Mouse (Mus musculus) adrenal gland, adult 8-10 months (tissue): ENCODE results near the gene Astn2. TPM values are rescaled to one million over a fixed set of nuclear protein-coding genes. Genes with fewer than 3 reads are reported as not detected.

ENCODE experiments used
- DNase-seq: peaks from one replicate; pipeline ENCODE4 v3.0.0; 2022
- total RNA-seq, 4 experiments: library from RNA; stranded (reverse); gene quantifications; 2 replicates each; pipeline ENCODE4 v1.2.4; 2022

Gene Astn2
- total RNA-seq, 4 experiments from 2014 or later: 1.4 to 1.9 (median 1.6) TPM

DNA sequence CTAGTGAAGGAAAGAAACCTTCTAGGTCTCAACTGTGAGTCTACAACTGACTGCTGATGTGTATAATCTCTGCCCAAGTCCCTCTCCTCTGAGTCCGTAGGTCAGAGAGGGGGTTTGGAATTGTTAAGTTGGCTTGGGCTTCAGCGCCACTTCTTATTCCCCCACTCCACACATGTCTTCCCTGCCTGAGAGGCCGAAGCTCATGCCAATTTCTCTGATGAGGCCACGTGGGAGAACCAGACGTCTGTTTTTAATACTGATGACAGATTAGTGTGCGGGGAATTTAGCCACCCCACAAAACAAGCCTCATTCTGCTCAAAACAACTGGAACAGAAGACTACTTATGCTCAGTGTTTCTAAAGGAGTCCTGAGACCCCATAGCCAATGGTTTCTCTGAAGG is 872.8 kb downstream of the Astn2 start:
- DNase-seq: no peak

DNA sequence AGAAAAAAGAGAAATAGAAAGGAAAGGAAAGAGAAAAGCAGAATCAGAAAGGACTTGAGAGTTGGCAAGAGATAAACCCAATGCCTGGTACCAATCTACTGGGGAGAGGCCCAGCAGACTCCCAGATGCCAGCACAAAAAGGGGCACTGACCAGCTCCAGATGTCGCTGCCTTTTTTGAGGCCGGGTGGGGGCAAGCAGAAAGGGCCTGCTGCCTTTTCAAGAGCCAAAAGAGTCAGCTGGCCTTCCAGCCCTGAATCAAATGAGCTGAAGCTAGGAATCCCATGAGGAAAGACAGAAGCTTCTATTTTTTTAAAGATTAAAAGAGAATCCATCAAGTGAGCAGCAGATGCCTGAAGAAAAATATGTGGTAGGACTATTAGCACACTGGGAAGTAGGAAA is 873.5 kb downstream of the Astn2 start:
- no peak for DNase-seq

- DNase-seq: peak; percentile 6
Observed at GRCm38 (mm10) chr4:65508101-65508500, 896.3 kb downstream of the Astn2 start.

DNA sequence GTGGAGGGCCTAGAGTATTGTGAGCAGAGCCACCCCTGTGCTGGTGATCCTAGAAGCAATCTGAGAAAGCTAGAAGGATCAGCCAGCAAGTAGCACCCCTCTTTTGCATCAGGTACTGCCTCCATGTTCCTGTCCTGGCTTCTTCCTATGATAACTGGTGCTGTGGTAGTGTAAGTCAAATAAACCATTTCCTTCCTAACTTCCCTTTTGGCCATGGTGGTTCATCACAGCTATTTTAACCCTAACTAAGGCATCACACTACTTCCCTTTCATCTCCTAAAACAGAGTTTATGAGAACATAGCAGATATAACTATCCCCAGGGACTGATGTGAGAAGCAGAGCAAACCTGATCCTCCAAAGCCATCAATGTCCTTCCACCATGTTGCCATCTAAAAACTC is 897.5 kb downstream of the Astn2 start:
- DNase-seq: no peak

GRCm38 (mm10) chr4:65496463-65496834 is 908.0 kb downstream of the Astn2 start:
- peak; percentile 70 for DNase-seq

DNA sequence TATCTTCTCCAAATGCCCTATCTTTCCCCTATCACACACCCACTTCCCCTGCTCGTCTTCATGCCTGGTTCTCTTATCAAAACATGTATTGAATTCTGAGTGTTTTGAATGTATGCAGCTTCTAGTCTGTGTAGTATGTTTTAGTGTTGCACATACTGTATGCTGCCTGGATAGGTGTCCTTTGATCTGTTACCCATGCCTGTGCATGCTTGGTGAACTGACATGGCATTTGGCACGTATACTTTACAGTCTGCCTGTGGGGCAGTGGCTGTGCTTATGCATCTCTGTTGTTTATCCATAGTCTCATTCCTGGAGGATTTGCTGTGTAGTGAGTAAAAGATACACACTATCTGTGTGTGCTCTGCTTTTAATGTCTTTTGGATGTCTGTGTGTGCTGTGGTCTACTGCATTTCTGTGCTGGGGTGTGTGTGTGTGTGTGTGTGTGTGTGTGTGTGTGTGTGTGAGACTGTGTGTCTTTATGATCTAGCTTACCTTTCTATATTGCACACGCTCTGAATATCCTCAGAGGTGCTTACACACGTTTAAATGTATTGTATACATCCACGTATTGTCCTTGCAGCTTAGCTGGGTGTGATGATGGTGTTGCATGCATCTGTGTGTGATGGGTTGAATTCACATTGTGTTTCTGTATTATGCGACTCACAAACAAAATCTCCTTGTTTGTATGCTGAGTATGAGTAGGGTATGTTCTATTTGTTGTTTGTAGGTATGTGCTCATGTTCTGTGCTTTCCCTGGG is 908.5 kb downstream of the Astn2 start:
- DNase-seq: no peak

DNA sequence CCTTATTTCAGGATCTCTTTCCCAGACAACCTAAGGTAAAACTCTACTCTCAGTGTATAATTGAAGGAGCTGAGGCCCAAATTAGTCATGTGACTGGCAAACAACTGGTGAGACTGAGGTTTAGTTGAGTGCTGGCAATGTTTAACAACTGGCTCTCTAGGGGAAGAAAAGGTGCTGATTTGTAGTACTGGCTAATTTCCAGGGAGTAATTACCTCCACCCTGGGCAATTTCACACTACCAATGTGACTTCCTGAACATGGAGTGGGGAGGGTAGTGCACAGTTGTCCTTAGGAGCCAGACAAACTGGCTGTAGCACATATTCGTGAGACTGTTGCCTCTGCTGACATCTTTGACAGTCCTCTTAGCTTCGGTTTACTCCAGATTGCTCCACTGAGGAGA is 912.9 kb downstream of the Astn2 start:
- DNase-seq: no peak

DNA sequence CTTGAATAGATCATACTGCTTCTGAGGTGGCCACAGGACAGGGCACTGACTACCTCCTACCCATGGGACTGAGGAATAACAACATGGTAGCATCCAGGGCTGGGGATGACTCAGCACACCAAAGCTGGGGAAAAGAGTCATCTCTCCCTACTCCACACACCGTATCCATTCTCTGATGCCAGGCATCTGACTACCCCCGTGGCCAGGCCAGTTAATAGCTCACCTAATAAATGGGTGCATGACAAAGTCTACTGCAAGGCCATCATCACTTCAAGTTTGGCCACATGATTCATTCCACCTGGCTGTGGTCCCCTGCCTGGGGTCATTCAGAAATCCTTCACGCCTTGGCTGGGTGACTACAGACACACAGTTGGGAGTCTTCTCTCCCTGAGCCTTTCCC is 914.7 kb downstream of the Astn2 start:
- DNase-seq: no peak

DNA sequence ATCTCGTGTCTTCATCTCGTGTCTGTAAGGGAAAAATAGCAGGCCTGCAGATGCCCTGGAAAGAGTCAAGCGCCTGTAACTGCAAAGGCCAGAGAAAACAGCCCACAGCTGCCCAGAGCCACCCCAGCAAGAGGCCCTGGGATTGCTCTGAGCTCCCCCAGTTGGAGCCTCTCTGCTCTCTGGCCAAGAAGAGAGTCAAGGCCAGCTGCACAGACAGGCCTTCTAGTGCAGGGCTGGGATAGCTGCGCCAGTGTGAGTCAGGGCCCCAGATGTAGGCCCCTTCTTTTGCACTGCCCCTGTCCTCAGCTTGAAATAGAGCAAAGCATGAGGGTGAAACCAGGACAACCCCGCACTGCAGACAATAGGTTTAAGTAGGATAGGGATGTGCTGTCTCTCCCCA is 922.8 kb downstream of the Astn2 start:
- peak; percentile 30 for DNase-seq

- DNase-seq: peak; percentile 72
Observed at GRCm38 (mm10) chr4:65477106-65477505, 927.3 kb downstream of the Astn2 start.

DNA sequence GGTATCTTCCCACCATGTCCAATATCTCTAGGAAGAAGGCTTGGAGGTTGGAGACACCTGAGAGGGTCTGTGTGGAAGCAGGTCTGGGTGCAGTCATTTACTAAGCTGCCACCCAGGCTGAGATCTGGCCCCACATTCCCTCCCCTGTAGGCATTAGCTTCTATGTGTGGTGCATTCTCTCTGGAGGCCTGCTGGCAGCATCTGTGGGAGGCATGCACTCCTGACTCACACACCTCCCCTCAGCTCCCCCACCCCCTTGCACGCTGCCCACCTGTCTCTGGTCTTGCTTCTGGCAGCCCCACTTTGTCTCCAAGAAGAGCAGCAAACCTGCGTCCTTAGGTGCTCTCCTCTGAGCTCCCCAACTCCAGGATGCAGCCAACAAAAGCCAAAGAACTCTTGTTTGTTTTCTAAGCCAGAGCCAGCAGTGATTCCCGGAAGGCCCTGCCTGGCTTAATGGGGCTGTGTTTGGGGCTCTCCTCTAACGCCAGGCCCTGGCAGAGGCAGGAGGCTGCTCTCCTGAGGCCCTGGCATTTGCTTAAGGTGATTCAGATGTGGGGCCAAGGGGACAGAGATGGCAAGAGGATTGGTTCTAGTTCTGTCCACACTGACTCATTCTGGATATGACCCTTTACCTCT is 928.4 kb downstream of the Astn2 start:
- peak; percentile 14 for DNase-seq

- peak; percentile 13 for DNase-seq
Observed at GRCm38 (mm10) chr4:65473141-65473540, 931.3 kb downstream of the Astn2 start.

- no peak for DNase-seq
Observed at GRCm38 (mm10) chr4:65449171-65449570, 955.2 kb downstream of the Astn2 start.

GRCm38 (mm10) chr4:65441746-65442145 is 962.7 kb downstream of the Astn2 start:
- no peak for DNase-seq

- DNase-seq: no peak
Observed at GRCm38 (mm10) chr4:65430804-65431203, 973.6 kb downstream of the Astn2 start.

DNA sequence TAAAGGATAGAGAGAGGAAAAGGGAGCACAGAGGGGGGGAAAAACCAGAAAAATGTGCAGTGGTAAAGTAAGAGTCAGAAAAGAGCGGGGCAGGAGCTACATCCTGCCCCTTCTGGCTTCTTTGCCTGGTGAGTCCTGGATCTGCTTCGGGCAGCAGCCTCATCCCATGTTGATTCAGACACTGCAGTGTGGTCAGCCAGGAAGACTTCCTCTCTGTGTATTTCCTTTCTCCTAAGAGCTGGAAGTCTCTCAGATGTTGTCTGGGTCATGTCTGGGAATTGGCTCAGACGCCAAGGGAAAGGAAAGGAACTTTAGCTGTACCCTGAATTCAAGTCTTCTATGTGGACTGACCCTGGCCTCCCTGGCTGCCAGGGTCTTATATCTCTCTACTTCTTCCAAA is 976.9 kb downstream of the Astn2 start:
- DNase-seq: no peak

GRCm38 (mm10) chr4:65426437-65426836 is 978.0 kb downstream of the Astn2 start:
- DNase-seq: no peak

- DNase-seq: no peak
Observed at GRCm38 (mm10) chr4:65423068-65423625, 981.3 kb downstream of the Astn2 start.

DNA sequence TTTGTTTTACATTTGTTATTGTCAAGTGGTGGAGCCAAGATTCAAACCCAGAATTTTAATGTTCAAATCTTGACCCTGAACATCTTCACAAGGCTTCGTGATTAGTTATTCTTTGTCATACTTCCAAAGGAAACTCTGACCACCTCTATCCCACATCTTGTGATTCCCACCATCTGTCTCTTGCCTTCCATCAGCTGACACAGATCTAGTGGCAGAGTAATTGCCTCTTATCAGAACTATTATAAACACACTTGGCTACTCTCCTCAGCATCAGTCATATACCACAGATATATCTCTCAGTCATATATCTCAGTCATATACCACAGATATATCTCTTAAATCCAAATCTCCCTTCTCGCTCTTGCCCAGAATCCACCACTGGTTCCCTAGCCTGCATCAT is 983.1 kb downstream of the Astn2 start:
- DNase-seq: no peak

- no peak for DNase-seq
Observed at GRCm38 (mm10) chr4:65420511-65420931, 983.9 kb downstream of the Astn2 start.

GRCm38 (mm10) chr4:65415507-65415906 is 988.9 kb downstream of the Astn2 start:
- DNase-seq: no peak

GRCm38 (mm10) chr4:65402836-65403634 is 1001.4 kb downstream of the Astn2 start:
- DNase-seq: no peak

DNA sequence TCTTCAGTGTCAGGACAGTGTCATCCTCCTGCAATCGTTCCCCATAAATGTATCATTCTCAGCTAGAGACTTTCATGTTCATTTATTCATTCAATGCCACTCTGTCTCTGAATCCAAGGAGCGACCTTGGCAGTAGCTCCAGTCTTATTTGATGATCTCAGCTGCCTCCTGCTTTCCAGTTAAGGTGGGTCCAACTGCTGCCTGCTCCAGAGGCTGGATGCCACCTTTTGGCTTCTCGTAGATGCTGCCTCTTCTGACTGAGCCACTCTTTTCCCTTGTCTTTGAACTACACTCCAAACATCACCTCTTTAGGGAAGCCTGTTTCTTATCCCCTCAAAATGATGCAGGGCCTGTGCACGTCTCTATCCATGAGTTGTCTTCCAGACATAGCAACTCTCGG is 1002.1 kb downstream of the Astn2 start:
- DNase-seq: no peak
